Mouse (Mus musculus): ENCODE results near the gene Pnn.

Gene Pnn

DNA sequence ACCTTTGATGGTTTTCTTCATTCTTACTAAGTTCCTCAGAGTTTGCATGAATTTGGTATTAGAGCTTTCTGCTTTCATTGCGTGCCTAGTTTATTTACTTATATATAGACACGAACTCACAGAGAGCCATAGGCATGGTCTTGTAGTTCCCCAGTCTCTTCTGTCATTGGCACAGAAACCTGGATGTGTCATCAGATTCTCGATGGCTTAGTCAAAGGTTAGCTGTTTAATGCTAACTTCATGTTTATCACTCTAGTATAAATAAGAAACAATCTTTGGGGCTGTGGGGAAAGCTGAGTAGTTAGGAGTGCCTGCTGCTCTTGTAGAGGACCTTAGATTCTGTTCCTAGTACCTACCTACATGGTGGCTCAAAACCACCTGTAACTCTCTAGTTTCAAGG, 10.3 kb downstream of the Pnn start:
- no peak for DNase-seq

DNA sequence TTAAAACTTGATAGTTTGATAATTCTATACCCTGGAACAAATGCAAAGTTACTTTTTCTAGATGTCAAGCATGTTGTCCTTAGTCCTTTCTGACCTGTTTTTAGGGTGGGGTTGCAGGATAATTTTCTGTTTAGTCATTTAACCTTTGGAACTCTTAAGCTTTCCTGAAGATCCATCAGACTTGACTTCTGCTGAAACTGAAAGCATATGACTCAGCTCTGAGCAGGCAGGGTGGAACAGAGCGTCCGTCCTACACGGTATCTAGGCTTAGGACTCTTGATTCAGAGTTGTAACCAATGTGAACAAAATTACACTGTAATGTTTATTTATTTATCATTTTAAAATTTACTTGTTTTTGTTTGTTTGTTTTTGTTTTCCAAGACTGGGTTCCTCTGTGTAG, 11.2 kb downstream of the Pnn start:
- no peak for DNase-seq

DNA sequence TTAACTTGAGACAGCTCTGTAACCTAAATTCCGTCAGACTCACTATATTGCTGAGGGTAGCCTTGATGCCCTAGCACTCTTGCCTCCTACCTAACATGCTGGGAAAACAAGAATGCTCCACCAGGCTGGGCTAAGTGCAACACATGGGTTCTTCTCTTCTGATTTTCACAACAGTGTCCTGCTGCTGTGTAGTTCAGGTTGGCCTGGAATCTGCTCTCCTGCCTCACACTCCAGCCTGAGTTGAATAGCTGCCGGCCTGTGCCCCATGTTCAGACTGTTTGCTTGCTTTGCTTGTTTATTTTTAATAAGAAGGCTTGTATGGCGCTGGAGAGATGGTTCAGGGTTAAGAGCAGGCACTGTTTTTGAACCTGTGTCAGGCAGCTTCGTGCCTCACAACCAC, 13.8 kb downstream of the Pnn start:
- DNase-seq, result no peak

DNA sequence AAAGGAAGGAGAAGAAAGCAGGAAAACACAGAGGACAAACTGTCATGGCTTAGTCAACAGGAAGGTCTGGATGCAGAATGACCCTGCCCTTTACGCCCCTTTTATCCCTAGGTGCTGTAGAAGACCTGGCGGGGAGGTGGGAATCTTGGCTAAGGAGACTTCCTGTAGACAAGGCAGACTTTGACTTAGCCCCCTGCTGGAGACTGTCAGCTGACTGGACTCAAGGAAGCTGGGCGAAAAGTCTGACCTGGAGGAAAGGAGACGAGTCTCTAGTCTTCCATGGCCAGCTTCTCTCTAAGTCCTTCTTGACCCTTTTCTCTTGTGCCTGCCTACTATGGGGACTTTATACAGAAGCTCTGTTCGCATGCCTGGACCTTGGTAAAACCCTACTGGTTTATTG, 17.8 kb downstream of the Pnn start:
- DNase-seq, result no peak

DNA sequence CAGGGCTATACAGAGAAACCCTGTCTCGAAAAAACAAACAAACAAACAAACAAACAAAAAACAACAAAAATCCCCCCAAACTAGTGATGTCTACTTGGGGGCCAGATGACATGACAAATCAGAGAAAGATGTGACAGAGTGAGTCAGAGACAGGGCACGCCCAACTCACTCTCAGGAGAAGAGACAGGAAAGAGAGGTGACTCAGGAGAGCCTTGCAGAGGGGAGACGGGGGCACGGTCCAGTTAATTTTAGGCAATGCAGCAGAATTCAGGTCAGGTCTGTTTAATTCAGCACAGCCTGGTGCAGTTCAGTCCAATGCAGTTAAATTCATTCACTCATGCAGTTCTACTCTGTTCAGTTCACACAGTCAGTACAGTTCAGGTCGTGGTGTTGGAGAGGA, 19.5 kb downstream of the Pnn start:
- no peak for DNase-seq

DNA sequence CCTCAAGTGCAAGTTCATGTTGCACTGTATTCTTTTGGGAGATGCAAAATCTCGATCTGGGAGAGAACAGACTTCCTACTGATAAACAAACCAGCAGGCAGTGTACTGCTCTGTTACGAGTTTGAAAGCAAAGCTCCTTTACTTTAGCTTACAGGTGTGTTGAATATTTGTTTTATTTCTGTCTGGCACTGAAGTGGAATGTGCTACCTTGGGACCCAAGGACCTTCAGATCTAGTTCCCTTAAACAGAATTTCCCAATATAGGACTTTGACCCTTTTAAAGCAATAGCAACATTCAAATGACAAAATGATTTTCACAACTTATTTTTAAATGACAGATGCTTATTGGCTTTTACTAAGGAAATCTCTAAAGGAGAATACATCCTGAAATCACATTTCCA, 26.9 kb downstream of the Pnn start:
- DNase-seq, result no peak

DNA sequence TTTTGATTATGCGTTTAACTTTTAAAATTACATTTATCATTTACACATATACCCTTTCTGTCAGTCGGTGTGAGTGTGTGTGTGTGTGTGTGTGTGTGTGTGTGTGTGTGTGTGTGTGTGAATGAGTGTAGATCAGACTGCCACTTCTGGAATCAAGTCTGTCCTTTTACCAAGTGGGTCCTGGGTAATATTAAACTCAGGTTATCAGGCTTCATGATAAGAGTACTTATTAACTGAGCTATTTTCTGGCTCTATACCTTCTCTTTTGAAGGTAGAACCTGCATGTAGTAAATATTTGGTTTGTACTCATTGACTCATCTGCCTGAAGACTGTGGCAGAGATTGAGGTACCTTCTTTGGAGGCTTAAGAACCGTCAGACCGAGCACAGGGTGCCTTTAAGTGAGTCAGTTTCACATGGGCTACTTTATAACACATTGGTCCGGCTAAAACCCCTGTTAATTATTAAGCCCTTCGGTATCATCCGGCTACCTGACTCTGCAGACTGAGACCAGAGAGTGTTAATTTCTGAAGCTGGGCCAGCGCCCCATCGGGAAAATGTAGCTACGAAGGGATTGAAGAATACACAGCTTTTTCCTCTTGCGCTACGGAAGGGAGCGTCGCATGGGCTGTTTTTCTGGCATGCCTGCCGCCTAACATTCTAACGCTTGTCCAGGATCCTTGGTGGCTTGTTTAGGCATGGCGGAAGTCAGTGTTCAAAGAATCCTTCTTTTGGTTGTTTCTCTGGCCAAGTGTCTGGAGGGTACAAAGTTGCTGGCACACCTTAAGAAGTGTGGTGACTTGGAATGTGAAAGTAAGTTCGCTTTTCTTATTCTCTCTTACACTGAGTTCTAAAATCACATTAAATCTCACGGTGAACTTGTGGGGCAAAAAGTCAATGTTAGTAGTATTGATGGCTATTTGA, 28.7 kb downstream of the Pnn start, which contains the start of gene Mia2:
Mia2 (plus strand) TSS at position 696 of the 922 bp plus-strand sequence.
- DNase-seq, result no peak

DNA sequence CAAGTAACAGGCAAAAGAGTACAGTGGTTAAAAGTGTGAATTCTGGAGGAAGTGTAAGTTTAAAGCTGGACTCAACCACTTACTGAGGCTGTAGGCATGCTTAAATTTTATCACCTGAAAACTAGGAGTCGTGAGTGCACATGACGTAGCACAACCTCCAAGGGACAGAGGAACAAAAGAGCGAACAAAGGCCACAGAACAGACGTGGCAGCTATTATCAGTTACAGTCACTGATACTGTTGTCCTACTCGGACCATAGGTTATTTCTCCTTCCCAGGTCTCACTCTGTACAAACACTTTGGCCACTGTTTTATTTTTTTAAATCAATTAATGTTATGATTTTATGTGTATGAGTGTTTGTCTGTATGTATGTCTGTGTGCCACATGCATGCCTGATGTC, 38.1 kb downstream of the Pnn start:
- no peak for DNase-seq

DNA sequence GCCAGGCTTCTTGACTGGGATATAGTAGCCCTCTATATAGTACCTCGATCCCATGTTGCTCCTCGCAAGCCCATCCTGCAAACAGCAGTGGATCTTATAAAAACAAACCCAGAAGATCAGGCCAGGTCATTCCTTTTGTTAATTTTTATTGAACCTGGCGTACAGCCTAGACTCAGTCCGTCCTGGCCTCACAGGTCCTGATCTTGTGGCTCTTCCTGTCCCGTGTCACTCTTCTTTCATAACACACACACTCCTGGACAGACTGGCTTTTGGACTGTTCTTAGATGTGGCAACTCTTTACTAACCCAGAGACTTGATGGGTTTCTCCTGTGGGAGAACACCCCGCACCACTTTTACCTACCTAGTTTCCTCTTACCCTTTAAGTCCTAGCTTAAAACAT, 39.2 kb downstream of the Pnn start:
- DNase-seq, result no peak

DNA sequence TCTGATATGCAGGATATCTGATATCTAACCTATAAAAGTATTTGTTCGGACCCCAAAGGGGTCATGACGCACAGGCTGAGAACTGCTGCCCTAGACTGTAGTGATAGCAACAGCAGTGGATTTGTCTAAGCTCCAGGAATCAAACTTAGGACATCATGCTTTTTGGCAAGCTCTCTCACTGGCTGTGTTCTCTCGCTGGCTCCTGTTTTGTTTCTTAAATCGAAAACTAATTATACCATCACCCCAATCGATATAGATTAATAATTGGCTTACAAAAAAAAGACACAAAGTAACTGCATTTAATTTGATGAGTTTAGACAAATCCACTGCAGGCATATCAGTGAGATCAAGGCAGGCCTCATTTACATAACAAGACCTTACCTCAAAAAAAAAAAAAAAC, 39.8 kb downstream of the Pnn start:
- no peak for DNase-seq

DNA sequence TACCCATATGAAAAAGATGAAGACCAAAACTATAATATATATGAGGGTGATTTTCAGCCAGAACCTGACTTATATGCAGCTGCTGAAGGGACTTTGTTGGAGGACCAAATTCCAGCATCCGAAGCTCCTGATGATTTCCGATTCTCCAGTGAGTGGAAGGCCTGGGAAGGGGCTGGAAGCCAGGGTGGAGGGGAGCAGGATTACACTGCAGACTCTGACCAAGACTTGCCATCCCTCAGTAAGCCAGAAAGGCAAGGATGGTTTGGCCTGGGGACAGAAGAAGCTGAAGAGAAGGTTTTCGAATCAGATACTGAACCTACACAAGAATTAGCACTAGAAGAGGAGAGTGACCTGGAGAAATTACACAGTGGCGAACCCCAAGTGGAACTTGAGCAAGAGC, 41.2 kb downstream of the Pnn start:
- no peak for DNase-seq

DNA sequence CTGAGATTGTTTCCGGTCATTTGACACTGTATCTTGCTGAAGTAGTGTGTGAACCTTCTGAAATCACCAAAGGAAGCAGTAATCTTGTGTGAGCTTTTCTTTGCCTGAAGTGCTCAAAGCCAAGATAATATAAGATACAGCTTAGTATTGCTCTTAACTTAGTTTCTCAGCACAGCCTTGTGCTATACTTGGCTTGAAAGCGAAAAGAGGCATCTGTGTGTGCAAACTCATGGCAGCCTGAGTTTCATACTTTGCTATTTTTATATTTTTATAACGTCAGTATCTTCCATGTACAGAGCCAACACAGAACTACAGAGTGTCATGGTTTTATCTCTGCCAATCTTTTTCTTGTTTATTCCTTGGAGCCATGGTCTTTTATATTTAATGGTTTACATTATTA, 50.5 kb downstream of the Pnn start:
- no peak for DNase-seq
